Mouse (Mus musculus): ENCODE data around the gene Fam229b. TPM values are rescaled to one million over a fixed set of nuclear protein-coding genes. Genes with fewer than 3 reads are reported as not detected.

Fam229b gene
- polyA plus RNA-seq, 1 experiment: 1.6 TPM

DNA sequence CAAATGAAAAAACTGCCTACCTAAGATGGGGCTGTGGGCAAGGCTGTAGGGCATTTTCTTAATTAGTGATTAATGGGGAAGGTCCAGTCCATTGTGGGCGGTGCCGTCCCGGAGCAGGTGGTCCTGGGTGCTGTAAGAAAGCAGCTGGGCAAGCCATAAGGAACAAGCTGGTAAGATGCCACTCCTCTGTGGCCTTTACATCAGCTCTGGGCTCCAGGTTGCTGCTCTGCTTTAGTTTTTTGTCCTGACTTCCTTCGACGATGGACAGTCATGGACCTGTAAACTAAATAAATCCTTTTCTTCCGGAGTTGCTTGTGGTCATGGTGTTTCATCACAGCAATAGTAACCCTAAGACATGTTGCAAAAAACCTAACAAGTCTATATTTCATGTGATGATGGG lies 37.0 kb upstream of the Fam229b start:
- TF ChIP-seq POLR2A (IDR thresholded peaks at IDR 0.05; ENCODE audit: control insufficient read depth, extremely low read depth, insufficient read depth, low read length, poor library complexity) (no peak), CTCF (IDR thresholded peaks at IDR 0.05; ENCODE audit: borderline replicate concordance, control insufficient read depth, extremely low read depth, insufficient read depth, low read length, poor library complexity) (no peak)
- WGBS: 14% methylated on average over 6 of the region's 6 CpGs
- peaks cover 7% of the 10 kb centered on the region for H3K4me1 ChIP-seq (replicated peaks; ENCODE audit: control insufficient read depth, insufficient read depth, low read length)
- H3K27me3 ChIP-seq (ENCODE audit: control insufficient read depth, insufficient read depth, low read length): no peaks in the 10 kb centered on the region
- peak; percentile 27 for DNase-seq
- no peaks in the 10 kb centered on the region for H3K36me3 ChIP-seq (ENCODE audit: control insufficient read depth, insufficient read depth, low read length)
- no peak overlapping the region for H3K27ac ChIP-seq (ENCODE audit: control insufficient read depth, insufficient read depth, low read length)
- no peak overlapping the region for H3K4me3 ChIP-seq (ENCODE audit: control insufficient read depth, insufficient read depth, low read length)

GRCm38 (mm10) chr10:39170181-39170580 lies 36.5 kb upstream of the Fam229b start:
- WGBS: 6% methylated on average over 8 of the region's 8 CpGs
- Histone ChIP-seq H3K27me3 (ENCODE audit: control insufficient read depth, insufficient read depth, low read length) (no peaks in the 10 kb centered on the region), H3K27ac (ENCODE audit: control insufficient read depth, insufficient read depth, low read length) (no peak overlapping the region), H3K36me3 (ENCODE audit: control insufficient read depth, insufficient read depth, low read length) (no peaks in the 10 kb centered on the region), H3K4me3 (ENCODE audit: control insufficient read depth, insufficient read depth, low read length) (no peak overlapping the region), H3K4me1 (replicated peaks; ENCODE audit: control insufficient read depth, insufficient read depth, low read length) (peaks cover 7% of the 10 kb centered on the region)
- no peak for TF ChIP-seq POLR2A (IDR thresholded peaks at IDR 0.05; ENCODE audit: control insufficient read depth, extremely low read depth, insufficient read depth, low read length, poor library complexity)
- TF ChIP-seq CTCF (IDR thresholded peaks at IDR 0.05; ENCODE audit: borderline replicate concordance, control insufficient read depth, extremely low read depth, insufficient read depth, low read length, poor library complexity): peak; percentile 42; the same call in 1 of the 2 replicates
- DNase-seq: peak; percentile 84

GRCm38 (mm10) chr10:39169642-39170041 lies 35.9 kb upstream of the Fam229b start:
- Histone ChIP-seq H3K27me3 (ENCODE audit: control insufficient read depth, insufficient read depth, low read length) (no peaks in the 10 kb centered on the region), H3K36me3 (ENCODE audit: control insufficient read depth, insufficient read depth, low read length) (no peaks in the 10 kb centered on the region), H3K4me3 (ENCODE audit: control insufficient read depth, insufficient read depth, low read length) (no peak overlapping the region), H3K4me1 (replicated peaks; ENCODE audit: control insufficient read depth, insufficient read depth, low read length) (peaks cover 7% of the 10 kb centered on the region), H3K27ac (ENCODE audit: control insufficient read depth, insufficient read depth, low read length) (no peak overlapping the region)
- 51% methylated on average over 9 of the region's 9 CpGs for WGBS
- DNase-seq: peak; percentile 13
- no peak for TF ChIP-seq CTCF (IDR thresholded peaks at IDR 0.05; ENCODE audit: borderline replicate concordance, control insufficient read depth, extremely low read depth, insufficient read depth, low read length, poor library complexity)
- TF ChIP-seq POLR2A (IDR thresholded peaks at IDR 0.05; ENCODE audit: control insufficient read depth, extremely low read depth, insufficient read depth, low read length, poor library complexity): no peak

DNA sequence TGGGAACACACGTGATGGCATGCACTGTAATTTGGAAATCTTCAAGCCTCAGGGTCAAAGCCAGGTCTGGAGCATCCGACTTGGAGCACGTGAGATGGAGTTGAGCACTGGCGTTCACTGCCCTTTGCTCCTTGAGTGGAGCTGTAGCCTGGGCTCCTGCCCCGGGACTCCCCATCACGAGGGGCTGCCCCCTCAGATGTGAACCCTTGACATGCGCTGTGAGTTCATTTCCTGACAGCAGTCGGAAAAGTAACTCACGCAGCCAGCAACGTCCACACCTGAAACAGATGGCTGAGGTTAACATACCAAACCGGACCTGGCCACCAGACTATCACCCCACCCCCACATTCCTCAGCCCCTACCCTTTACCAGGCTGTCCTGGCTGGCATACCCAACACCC lies 33.9 kb upstream of the Fam229b start:
- no peak for DNase-seq
- Histone ChIP-seq H3K36me3 (ENCODE audit: control insufficient read depth, insufficient read depth, low read length) (no peaks in the 10 kb centered on the region), H3K27ac (ENCODE audit: control insufficient read depth, insufficient read depth, low read length) (no peak overlapping the region), H3K27me3 (ENCODE audit: control insufficient read depth, insufficient read depth, low read length) (no peaks in the 10 kb centered on the region), H3K4me1 (replicated peaks; ENCODE audit: control insufficient read depth, insufficient read depth, low read length) (peaks cover 7% of the 10 kb centered on the region), H3K4me3 (ENCODE audit: control insufficient read depth, insufficient read depth, low read length) (no peak overlapping the region)
- WGBS: 88% methylated on average over 11 of the region's 11 CpGs
- TF ChIP-seq CTCF (IDR thresholded peaks at IDR 0.05; ENCODE audit: borderline replicate concordance, control insufficient read depth, extremely low read depth, insufficient read depth, low read length, poor library complexity) (no peak), POLR2A (IDR thresholded peaks at IDR 0.05; ENCODE audit: control insufficient read depth, extremely low read depth, insufficient read depth, low read length, poor library complexity) (no peak)

DNA sequence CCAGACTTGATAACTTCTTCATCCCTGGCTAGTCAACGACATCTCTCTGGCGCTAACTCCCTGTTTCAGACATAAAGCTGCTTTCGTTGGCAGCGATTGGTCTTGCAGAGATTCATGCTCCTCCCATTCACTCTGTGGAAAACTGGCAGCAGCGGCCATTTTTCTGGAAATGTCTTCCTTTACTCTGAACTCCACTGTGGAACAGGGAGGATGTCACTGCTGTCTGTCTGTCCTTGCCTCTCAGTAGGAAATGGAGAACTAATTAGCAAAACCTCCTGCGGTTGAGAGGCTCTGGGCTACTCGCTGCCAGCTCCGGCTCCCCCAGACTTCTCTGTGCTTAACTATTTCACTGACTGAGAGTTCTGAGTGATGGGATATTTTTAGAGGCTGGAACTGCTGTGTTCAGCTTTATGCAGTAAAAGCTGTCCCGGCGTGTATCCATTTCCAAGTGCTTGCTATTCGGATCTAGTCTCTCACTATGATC lies 32.0 kb upstream of the Fam229b start:
- 37% methylated on average over 11 of the region's 11 CpGs for WGBS
- no peak for TF ChIP-seq POLR2A (IDR thresholded peaks at IDR 0.05; ENCODE audit: control insufficient read depth, extremely low read depth, insufficient read depth, low read length, poor library complexity)
- TF ChIP-seq CTCF (IDR thresholded peaks at IDR 0.05; ENCODE audit: borderline replicate concordance, control insufficient read depth, extremely low read depth, insufficient read depth, low read length, poor library complexity): no peak
- Histone ChIP-seq H3K36me3 (ENCODE audit: control insufficient read depth, insufficient read depth, low read length) (no peaks in the 10 kb centered on the region), H3K27me3 (ENCODE audit: control insufficient read depth, insufficient read depth, low read length) (no peaks in the 10 kb centered on the region), H3K27ac (ENCODE audit: control insufficient read depth, insufficient read depth, low read length) (no peak overlapping the region), H3K4me3 (ENCODE audit: control insufficient read depth, insufficient read depth, low read length) (no peak overlapping the region), H3K4me1 (replicated peaks; ENCODE audit: control insufficient read depth, insufficient read depth, low read length) (peaks cover 6% of the 10 kb centered on the region)
- DNase-seq: no peak

DNA sequence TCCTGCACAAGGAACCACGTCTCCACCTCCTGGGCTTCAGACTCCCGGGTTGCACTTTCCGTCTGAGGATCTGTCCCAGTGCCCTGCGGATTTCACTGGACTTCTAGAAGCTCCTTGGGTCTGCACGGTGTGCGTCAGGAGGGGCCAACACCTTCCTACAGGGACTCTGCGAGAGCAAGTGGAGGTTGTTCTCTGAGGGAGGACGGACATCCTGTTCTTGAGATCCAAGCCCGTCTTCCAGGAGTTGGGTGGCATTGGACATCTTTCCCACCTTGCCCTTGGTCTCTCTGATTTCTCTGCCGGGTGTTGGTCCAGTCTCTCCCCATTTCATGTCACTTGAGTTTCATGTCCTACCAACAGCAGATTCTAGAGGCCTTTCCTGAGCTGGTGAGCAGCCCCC lies 30.0 kb upstream of the Fam229b start, which contains the start of gene Ccn6:
Gene Ccn6 (minus strand): TSS at position 101 of the 400 bp plus-strand sequence.
- Histone ChIP-seq H3K4me3 (ENCODE audit: control insufficient read depth, insufficient read depth, low read length) (no peak within 1 kb of the TSS), H3K36me3 (ENCODE audit: control insufficient read depth, insufficient read depth, low read length) (no peaks in the 10 kb centered on the region), H3K4me1 (replicated peaks; ENCODE audit: control insufficient read depth, insufficient read depth, low read length) (peaks cover 5% of the 10 kb centered on the region; the same call in 1 of the 2 replicates), H3K27ac (ENCODE audit: control insufficient read depth, insufficient read depth, low read length) (no peak within 1 kb of the TSS), H3K27me3 (ENCODE audit: control insufficient read depth, insufficient read depth, low read length) (no peaks in the 10 kb centered on the region)
- 97% methylated on average over 10 of the region's 10 CpGs for WGBS
- TF ChIP-seq POLR2A (IDR thresholded peaks at IDR 0.05; ENCODE audit: control insufficient read depth, extremely low read depth, insufficient read depth, low read length, poor library complexity) (no peak), CTCF (IDR thresholded peaks at IDR 0.05; ENCODE audit: borderline replicate concordance, control insufficient read depth, extremely low read depth, insufficient read depth, low read length, poor library complexity) (no peak)
- DNase-seq: no peak
